Mouse (Mus musculus): ENCODE measurements around the gene Ube2e3. TPM values are rescaled to one million over a fixed set of nuclear protein-coding genes. Genes with fewer than 3 reads are reported as not detected.

Gene Ube2e3
- polyA plus RNA-seq (2015; fragmentation: Nextera tagmentation; extraction: Ambion mirVana): 247 and 257 TPM in 2 replicates

GRCm38 (mm10) chr2:78867726-78868510, at the start of gene Ube2e3:
Ube2e3 (plus strand) TSS chr2:78868124.
- peak within 1 kb of the TSS; percentile 98 for H3K9ac ChIP-seq (ENCODE audit: low read depth, low read length)
- H3K27ac ChIP-seq (ENCODE audit: low read depth, low read length): peak within 1 kb of the TSS; percentile 97
- ATAC-seq: no peak
- H3K9me3 ChIP-seq (ENCODE audit: control insufficient read depth, low read length): no peaks in the 10 kb centered on the region
- H3K4me3 ChIP-seq (ENCODE audit: low read length): peak within 1 kb of the TSS; percentile 82
- peak within 1 kb of the TSS; percentile 87 for H3K4me2 ChIP-seq (ENCODE audit: low read length)
- H3K4me1 ChIP-seq (ENCODE audit: control insufficient read depth, insufficient read depth, low read depth, low read length): peaks cover 16% of the 10 kb centered on the region
- 19% methylated on average over 14 of the region's 14 CpGs for WGBS
- H3K36me3 ChIP-seq (ENCODE audit: control insufficient read depth, insufficient read depth, low read length): no peaks in the 10 kb centered on the region
- no peaks in the 10 kb centered on the region for H3K27me3 ChIP-seq (replicated peaks; ENCODE audit: control insufficient read depth, insufficient read depth, low read length)

- H3K36me3 ChIP-seq (ENCODE audit: control insufficient read depth, insufficient read depth, low read length): no peaks in the 10 kb centered on the region
- no peak for ATAC-seq
- 93% methylated on average over 3 of the region's 3 CpGs for WGBS
Measured at GRCm38 (mm10) chr2:78829887-78830286, 38.0 kb upstream of the Ube2e3 start.

GRCm38 (mm10) chr2:78841494-78842224, 26.3 kb upstream of the Ube2e3 start:
- no peak overlapping the region for H3K4me3 ChIP-seq (ENCODE audit: low read length)
- 88% methylated on average over 7 of the region's 7 CpGs for WGBS
- H3K4me1 ChIP-seq (ENCODE audit: control insufficient read depth, insufficient read depth, low read depth, low read length): no peaks in the 10 kb centered on the region
- no peaks in the 10 kb centered on the region for H3K9me3 ChIP-seq (ENCODE audit: control insufficient read depth, low read length)
- no peak overlapping the region for H3K27ac ChIP-seq (ENCODE audit: low read depth, low read length)
- H3K36me3 ChIP-seq (ENCODE audit: control insufficient read depth, insufficient read depth, low read length): no peaks in the 10 kb centered on the region
- no peak for ATAC-seq
- no peak overlapping the region for H3K4me2 ChIP-seq (ENCODE audit: low read length)
- no peak overlapping the region for H3K9ac ChIP-seq (ENCODE audit: low read depth, low read length)
- H3K27me3 ChIP-seq (replicated peaks; ENCODE audit: control insufficient read depth, insufficient read depth, low read length): no peaks in the 10 kb centered on the region

More at GRCm38 (mm10) chr2:78829887-78830286, 38.0 kb upstream of the Ube2e3 start:
- H3K27ac ChIP-seq (ENCODE audit: low read depth, low read length): no peak overlapping the region
- no peaks in the 10 kb centered on the region for H3K27me3 ChIP-seq (replicated peaks; ENCODE audit: control insufficient read depth, insufficient read depth, low read length)
- H3K4me3 ChIP-seq (ENCODE audit: low read length): no peak overlapping the region
- H3K4me1 ChIP-seq (ENCODE audit: control insufficient read depth, insufficient read depth, low read depth, low read length): no peaks in the 10 kb centered on the region
- H3K4me2 ChIP-seq (ENCODE audit: low read length): no peak overlapping the region
- no peak overlapping the region for H3K9ac ChIP-seq (ENCODE audit: low read depth, low read length)
- H3K9me3 ChIP-seq (ENCODE audit: control insufficient read depth, low read length): no peaks in the 10 kb centered on the region

- no peaks in the 10 kb centered on the region for H3K36me3 ChIP-seq (ENCODE audit: control insufficient read depth, insufficient read depth, low read length)
- no peaks in the 10 kb centered on the region for H3K27me3 ChIP-seq (replicated peaks; ENCODE audit: control insufficient read depth, insufficient read depth, low read length)
- no peaks in the 10 kb centered on the region for H3K9me3 ChIP-seq (ENCODE audit: control insufficient read depth, low read length)
- H3K4me3 ChIP-seq (ENCODE audit: low read length): no peak overlapping the region
- no peak for ATAC-seq
- H3K4me1 ChIP-seq (ENCODE audit: control insufficient read depth, insufficient read depth, low read depth, low read length): no peaks in the 10 kb centered on the region
- WGBS: 87% methylated on average over 5 of the region's 5 CpGs
- H3K4me2 ChIP-seq (ENCODE audit: low read length): no peak overlapping the region
- no peak overlapping the region for H3K9ac ChIP-seq (ENCODE audit: low read depth, low read length)
- no peak overlapping the region for H3K27ac ChIP-seq (ENCODE audit: low read depth, low read length)
Measured at GRCm38 (mm10) chr2:78844365-78844764, 23.6 kb upstream of the Ube2e3 start.

- no peak overlapping the region for H3K4me2 ChIP-seq (ENCODE audit: low read length)
- no peaks in the 10 kb centered on the region for H3K36me3 ChIP-seq (ENCODE audit: control insufficient read depth, insufficient read depth, low read length)
- no peaks in the 10 kb centered on the region for H3K27me3 ChIP-seq (replicated peaks; ENCODE audit: control insufficient read depth, insufficient read depth, low read length)
- H3K4me1 ChIP-seq (ENCODE audit: control insufficient read depth, insufficient read depth, low read depth, low read length): no peaks in the 10 kb centered on the region
- H3K9ac ChIP-seq (ENCODE audit: low read depth, low read length): no peak overlapping the region
- 89% methylated on average over 12 of the region's 12 CpGs for WGBS
- no peak overlapping the region for H3K4me3 ChIP-seq (ENCODE audit: low read length)
- no peaks in the 10 kb centered on the region for H3K9me3 ChIP-seq (ENCODE audit: control insufficient read depth, low read length)
- no peak for ATAC-seq
- H3K27ac ChIP-seq (ENCODE audit: low read depth, low read length): no peak overlapping the region
Measured at GRCm38 (mm10) chr2:78845274-78845673, 22.6 kb upstream of the Ube2e3 start.

GRCm38 (mm10) chr2:78845717-78846116, 22.2 kb upstream of the Ube2e3 start:
- WGBS: 86% methylated on average over 10 of the region's 10 CpGs
- no peaks in the 10 kb centered on the region for H3K36me3 ChIP-seq (ENCODE audit: control insufficient read depth, insufficient read depth, low read length)
- no peaks in the 10 kb centered on the region for H3K4me1 ChIP-seq (ENCODE audit: control insufficient read depth, insufficient read depth, low read depth, low read length)
- no peaks in the 10 kb centered on the region for H3K27me3 ChIP-seq (replicated peaks; ENCODE audit: control insufficient read depth, insufficient read depth, low read length)
- no peaks in the 10 kb centered on the region for H3K9me3 ChIP-seq (ENCODE audit: control insufficient read depth, low read length)
- H3K4me3 ChIP-seq (ENCODE audit: low read length): no peak overlapping the region
- no peak overlapping the region for H3K4me2 ChIP-seq (ENCODE audit: low read length)
- no peak overlapping the region for H3K27ac ChIP-seq (ENCODE audit: low read depth, low read length)
- no peak for ATAC-seq
- H3K9ac ChIP-seq (ENCODE audit: low read depth, low read length): no peak overlapping the region

- no peaks in the 10 kb centered on the region for H3K4me1 ChIP-seq (ENCODE audit: control insufficient read depth, insufficient read depth, low read depth, low read length)
Measured at GRCm38 (mm10) chr2:78854315-78854714, 13.6 kb upstream of the Ube2e3 start.

GRCm38 (mm10) chr2:78858628-78859027, 9.3 kb upstream of the Ube2e3 start:
- Histone ChIP-seq H3K27ac (ENCODE audit: low read depth, low read length) (no peak overlapping the region), H3K27me3 (replicated peaks; ENCODE audit: control insufficient read depth, insufficient read depth, low read length) (no peaks in the 10 kb centered on the region), H3K4me3 (ENCODE audit: low read length) (no peak overlapping the region), H3K4me2 (ENCODE audit: low read length) (no peak overlapping the region), H3K36me3 (ENCODE audit: control insufficient read depth, insufficient read depth, low read length) (no peaks in the 10 kb centered on the region), H3K9ac (ENCODE audit: low read depth, low read length) (no peak overlapping the region), H3K4me1 (ENCODE audit: control insufficient read depth, insufficient read depth, low read depth, low read length) (no peaks in the 10 kb centered on the region), H3K9me3 (ENCODE audit: control insufficient read depth, low read length) (no peaks in the 10 kb centered on the region)
- WGBS: 86% methylated on average over 6 of the region's 6 CpGs
- no peak for ATAC-seq

More at GRCm38 (mm10) chr2:78854315-78854714, 13.6 kb upstream of the Ube2e3 start:
- Histone ChIP-seq H3K27ac (ENCODE audit: low read depth, low read length) (no peak overlapping the region), H3K27me3 (replicated peaks; ENCODE audit: control insufficient read depth, insufficient read depth, low read length) (no peaks in the 10 kb centered on the region), H3K4me2 (ENCODE audit: low read length) (no peak overlapping the region), H3K36me3 (ENCODE audit: control insufficient read depth, insufficient read depth, low read length) (no peaks in the 10 kb centered on the region), H3K9me3 (ENCODE audit: control insufficient read depth, low read length) (no peaks in the 10 kb centered on the region), H3K4me3 (ENCODE audit: low read length) (no peak overlapping the region), H3K9ac (ENCODE audit: low read depth, low read length) (no peak overlapping the region)
- ATAC-seq: peak; percentile 48; the same call in 1 of the 2 replicates
- 62% methylated on average over 8 of the region's 8 CpGs for WGBS

All from hindbrain, embryonic 16.5 days (tissue).